Mouse (Mus musculus): ENCODE measurements around the gene Pole.

DNA sequence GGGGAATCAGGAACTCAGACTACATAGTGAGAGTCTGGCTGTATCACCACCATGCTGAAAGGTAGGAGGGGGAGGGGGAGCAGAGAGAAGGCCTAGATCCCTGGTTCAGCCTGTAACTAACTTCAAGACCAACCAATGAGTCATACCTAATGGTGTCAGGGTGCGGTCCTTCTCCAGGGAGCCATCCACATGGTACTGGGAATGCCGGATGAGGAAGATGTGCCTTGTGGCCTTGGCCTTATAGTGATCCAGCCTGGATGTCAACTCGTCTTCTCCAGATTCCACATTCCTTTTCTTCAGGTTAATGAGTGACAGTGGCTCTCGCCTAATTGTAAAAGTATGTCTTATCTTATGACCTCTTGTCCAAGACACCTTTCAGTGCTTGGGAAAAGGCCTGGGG lies 19.2 kb upstream of the Pole start:
- no peak for TF ChIP-seq CTCF (IDR thresholded peaks at IDR 0.05; ENCODE audit: extremely low read depth, insufficient read length, insufficient replicate concordance, low read depth, low read length)
- TF ChIP-seq POLR2A (IDR thresholded peaks at IDR 0.05; ENCODE audit: low read depth, low read length): no peak
